Mouse (Mus musculus): ENCODE data around the gene Fdps. TPM values are rescaled to one million over a fixed set of nuclear protein-coding genes. Genes with fewer than 3 reads are reported as not detected.

The Fdps gene
- polyA plus RNA-seq, 1 experiment from 2014 or later, result 361 TPM

DNA sequence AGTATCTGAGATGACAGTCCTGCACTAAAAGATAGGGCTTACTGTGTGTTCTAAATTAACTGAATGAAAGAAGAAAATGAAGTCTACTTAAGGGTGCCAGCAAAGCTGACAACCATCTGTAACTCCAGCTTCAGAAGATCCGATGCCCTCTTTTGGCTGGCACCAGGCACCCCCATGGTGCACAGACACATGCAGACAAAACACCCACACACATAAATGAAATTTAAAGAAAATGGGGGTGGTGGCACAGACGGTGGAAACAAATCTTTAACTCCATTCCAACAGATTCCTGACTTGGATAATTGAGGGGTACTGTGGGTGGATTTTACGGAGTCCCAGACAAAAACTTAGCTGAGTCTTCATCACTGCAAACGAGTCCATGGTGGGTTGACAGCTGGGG is 30.1 kb upstream of the Fdps start:
- H3K27ac ChIP-seq (replicated peaks), result no peak overlapping the region
- peaks cover 21% of the 10 kb centered on the region for H3K27me3 ChIP-seq
- H3K4me1 ChIP-seq, result peaks cover 7% of the 10 kb centered on the region; the same call in 1 of the 2 replicates
- peak overlapping the region; percentile 56 for H3K4me2 ChIP-seq (replicated peaks)
- H3K4me3 ChIP-seq, result no peak overlapping the region
- ATAC-seq (ENCODE audit: low FRiP score, low read depth), result no peak
- no peaks in the 10 kb centered on the region for H3K36me3 ChIP-seq
- WGBS, result 54% methylated on average over 4 of the region's 4 CpGs
- no peak overlapping the region for H3K9ac ChIP-seq (replicated peaks)
- H3K9me3 ChIP-seq, result no peaks in the 10 kb centered on the region

DNA sequence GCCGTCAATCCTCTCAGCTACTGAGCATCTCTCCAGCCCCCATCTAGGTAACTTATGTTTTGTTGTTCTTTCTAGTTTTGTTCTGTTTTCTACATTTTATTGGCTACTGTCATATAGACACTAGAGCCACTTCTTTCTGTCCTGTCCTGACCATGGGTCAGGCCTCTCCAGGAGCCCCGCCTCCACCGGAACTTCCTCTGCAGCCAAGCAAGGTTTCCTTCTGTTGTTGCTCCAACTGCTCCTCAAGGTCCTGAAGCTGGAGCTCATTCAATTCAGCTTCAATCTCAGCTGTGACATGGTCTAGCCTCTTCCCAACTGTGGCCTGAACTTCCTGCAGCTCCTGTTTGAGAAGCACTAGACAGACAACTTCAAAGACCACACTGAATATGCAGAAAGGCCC is 28.1 kb upstream of the Fdps start:
- no peaks in the 10 kb centered on the region for H3K36me3 ChIP-seq
- H3K4me3 ChIP-seq, result no peak overlapping the region
- no peak overlapping the region for H3K4me2 ChIP-seq (replicated peaks)
- no peak for ATAC-seq (ENCODE audit: low FRiP score, low read depth)
- 90% methylated on average over 3 of the region's 3 CpGs for WGBS
- no peak overlapping the region for H3K27ac ChIP-seq (replicated peaks)
- H3K4me1 ChIP-seq, result peaks cover 7% of the 10 kb centered on the region; the same call in 1 of the 2 replicates
- no peak overlapping the region for H3K9ac ChIP-seq (replicated peaks)
- no peaks in the 10 kb centered on the region for H3K9me3 ChIP-seq
- peaks cover 15% of the 10 kb centered on the region for H3K27me3 ChIP-seq

DNA sequence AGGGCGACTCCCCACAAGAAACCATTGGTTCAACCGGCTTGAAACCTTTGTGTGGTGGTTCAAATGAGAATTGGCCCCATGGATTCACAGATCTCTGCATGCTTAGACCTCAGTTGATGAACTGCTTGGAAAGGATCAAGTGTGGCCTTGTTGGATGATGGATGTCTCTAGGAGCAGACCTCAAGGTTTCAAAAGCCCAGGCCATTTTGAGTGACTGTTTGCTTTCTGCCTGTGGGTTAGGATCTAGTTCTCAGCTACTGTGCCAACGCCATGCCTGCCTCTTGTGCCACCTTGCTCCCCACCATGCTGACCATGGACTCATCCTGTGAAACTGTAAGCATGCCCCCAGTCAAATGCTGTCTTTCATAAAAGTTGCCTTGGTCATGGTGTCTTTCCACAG is 24.2 kb upstream of the Fdps start:
- 89% methylated on average over 3 of the region's 3 CpGs for WGBS

DNA sequence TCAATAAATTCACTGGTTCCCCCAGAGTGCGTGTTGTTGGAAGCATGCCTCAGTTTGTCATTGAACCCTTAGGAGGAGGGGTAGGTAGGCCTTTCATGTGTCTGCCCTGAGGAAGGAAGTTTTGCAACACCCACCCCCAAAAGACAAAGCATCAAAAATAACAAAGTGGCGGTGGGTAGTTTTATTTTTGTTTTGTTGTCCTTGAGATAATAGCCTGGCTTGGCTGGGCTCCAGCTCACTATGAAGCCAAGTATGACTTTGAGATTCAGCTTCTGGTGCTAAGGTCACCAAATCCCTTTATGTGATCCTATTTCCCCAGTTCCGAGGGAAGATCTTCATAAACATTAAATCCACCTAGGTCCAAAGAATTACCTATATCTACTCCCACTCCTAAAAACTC is 22.5 kb upstream of the Fdps start:
- WGBS, result 84% methylated on average over 3 of the region's 3 CpGs
- no peak overlapping the region for H3K9ac ChIP-seq (replicated peaks)
- ATAC-seq (ENCODE audit: low FRiP score, low read depth), result no peak

More for the DNA sequence above, 24.2 kb upstream of the Fdps start:
- no peaks in the 10 kb centered on the region for H3K9me3 ChIP-seq
- H3K4me1 ChIP-seq, result no peaks in the 10 kb centered on the region
- ATAC-seq (ENCODE audit: low FRiP score, low read depth), result no peak
- H3K27me3 ChIP-seq, result no peaks in the 10 kb centered on the region
- no peak overlapping the region for H3K9ac ChIP-seq (replicated peaks)
- H3K36me3 ChIP-seq, result no peaks in the 10 kb centered on the region
- H3K4me3 ChIP-seq, result no peak overlapping the region
- H3K27ac ChIP-seq (replicated peaks), result no peak overlapping the region
- H3K4me2 ChIP-seq (replicated peaks), result no peak overlapping the region

DNA sequence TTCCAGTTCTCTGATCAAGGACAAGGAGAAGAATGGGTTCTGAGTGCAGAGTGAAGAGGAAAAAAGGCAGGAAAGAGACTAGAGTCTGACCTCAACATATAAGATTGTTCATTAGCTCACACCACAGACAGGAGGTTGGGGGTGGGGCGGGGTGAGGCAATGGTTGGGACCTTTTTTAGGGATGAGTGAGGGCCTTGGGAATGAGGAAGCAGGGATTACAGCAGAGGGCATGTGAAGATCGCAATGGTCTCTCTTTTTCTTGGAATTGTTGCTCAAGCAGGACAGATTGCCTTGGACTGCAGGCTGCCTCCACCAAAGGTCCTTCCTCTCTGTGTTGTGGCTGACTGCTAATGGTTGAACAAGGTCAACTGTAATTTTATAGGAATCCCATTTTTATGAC is 21.6 kb upstream of the Fdps start:
- no peak for ATAC-seq (ENCODE audit: low FRiP score, low read depth)
- no peak overlapping the region for H3K4me3 ChIP-seq
- H3K4me1 ChIP-seq, result no peaks in the 10 kb centered on the region
- no peak overlapping the region for H3K4me2 ChIP-seq (replicated peaks)
- H3K9me3 ChIP-seq, result no peaks in the 10 kb centered on the region
- H3K27me3 ChIP-seq, result no peaks in the 10 kb centered on the region
- H3K36me3 ChIP-seq, result no peaks in the 10 kb centered on the region
- H3K9ac ChIP-seq (replicated peaks), result no peak overlapping the region
- 82% methylated on average over 2 of the region's 2 CpGs for WGBS
- H3K27ac ChIP-seq (replicated peaks), result no peak overlapping the region

More for the DNA sequence above, 22.5 kb upstream of the Fdps start:
- H3K36me3 ChIP-seq, result no peaks in the 10 kb centered on the region
- H3K27ac ChIP-seq (replicated peaks), result no peak overlapping the region
- no peak overlapping the region for H3K4me3 ChIP-seq
- no peaks in the 10 kb centered on the region for H3K9me3 ChIP-seq
- H3K4me2 ChIP-seq (replicated peaks), result no peak overlapping the region
- H3K27me3 ChIP-seq, result no peaks in the 10 kb centered on the region
- H3K4me1 ChIP-seq, result no peaks in the 10 kb centered on the region

DNA sequence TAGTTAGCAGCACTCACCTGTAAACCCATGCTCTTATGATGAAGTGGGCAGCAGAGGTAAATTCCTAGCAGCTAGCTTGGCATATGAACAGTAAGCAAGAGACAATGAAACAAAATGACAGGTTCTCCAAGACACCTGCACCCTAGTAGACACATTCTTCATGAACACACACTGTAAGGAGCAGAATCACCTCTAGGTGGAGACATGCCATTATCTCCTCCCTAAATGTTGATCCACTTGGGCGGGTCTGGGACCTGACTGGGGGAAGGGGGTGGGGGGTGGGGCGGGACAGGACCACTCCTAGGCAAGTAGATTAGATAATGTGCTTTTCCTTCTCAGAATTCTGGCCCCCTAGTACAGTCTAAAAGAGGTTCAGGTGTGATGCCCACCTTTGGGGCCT is 13.8 kb upstream of the Fdps start:
- no peak for ATAC-seq (ENCODE audit: low FRiP score, low read depth)
- H3K27ac ChIP-seq (replicated peaks), result no peak overlapping the region
- H3K36me3 ChIP-seq, result no peaks in the 10 kb centered on the region
- H3K9ac ChIP-seq (replicated peaks), result no peak overlapping the region
- no peaks in the 10 kb centered on the region for H3K9me3 ChIP-seq
- H3K4me1 ChIP-seq, result no peaks in the 10 kb centered on the region
- H3K27me3 ChIP-seq, result no peaks in the 10 kb centered on the region
- 22% methylated on average over 2 of the region's 2 CpGs for WGBS
- no peak overlapping the region for H3K4me2 ChIP-seq (replicated peaks)
- H3K4me3 ChIP-seq, result no peak overlapping the region

DNA sequence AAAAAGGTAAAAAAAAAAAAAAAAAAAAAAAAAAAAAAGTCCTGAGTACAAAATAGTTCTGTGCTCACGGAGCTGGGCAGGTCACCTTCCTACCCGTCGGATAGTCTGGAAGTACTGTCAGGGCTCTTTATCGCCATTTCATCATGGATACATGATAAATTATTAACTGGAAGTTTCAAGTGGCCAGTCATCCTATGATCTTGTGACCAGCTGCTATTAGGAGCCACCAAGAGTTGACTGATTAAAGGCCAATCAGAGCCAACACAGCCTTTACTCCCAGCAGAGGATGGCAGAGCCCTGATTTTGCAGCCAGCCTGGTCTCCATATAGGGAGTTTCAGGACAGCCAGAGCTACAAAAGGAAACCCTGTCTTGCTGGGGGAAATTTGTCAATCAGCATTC is 11.3 kb upstream of the Fdps start:
- H3K27me3 ChIP-seq, result no peaks in the 10 kb centered on the region
- no peaks in the 10 kb centered on the region for H3K36me3 ChIP-seq
- H3K4me1 ChIP-seq, result no peaks in the 10 kb centered on the region
- no peak overlapping the region for H3K4me2 ChIP-seq (replicated peaks)
- no peak overlapping the region for H3K27ac ChIP-seq (replicated peaks)
- H3K4me3 ChIP-seq, result no peak overlapping the region
- no peak overlapping the region for H3K9ac ChIP-seq (replicated peaks)
- WGBS, result 94% methylated on average over 4 of the region's 4 CpGs
- H3K9me3 ChIP-seq, result no peaks in the 10 kb centered on the region
- ATAC-seq (ENCODE audit: low FRiP score, low read depth), result no peak

DNA sequence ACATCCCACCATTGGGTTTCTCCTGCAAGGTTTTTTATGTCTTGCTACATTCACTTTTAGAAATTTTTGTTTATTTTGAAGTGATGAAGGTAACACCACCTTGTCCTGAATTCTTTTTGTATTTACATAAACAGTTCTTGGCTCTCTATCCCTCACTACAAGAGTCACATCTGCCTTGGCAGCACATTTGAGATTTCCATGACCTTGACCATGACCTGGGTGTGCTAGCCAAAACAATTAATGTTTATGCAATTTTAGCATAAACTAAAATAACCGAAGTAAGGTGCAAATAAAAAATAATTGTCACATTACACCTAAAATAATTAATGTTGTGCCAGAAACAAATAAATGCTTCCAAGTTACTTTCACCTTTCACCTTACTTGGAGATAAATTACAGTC is 6.4 kb upstream of the Fdps start:
- ATAC-seq (ENCODE audit: low FRiP score, low read depth), result no peak
- Histone ChIP-seq H3K4me1 (no peaks in the 10 kb centered on the region), H3K4me3 (no peak overlapping the region), H3K9ac (replicated peaks) (no peak overlapping the region), H3K36me3 (no peaks in the 10 kb centered on the region), H3K27me3 (no peaks in the 10 kb centered on the region), H3K4me2 (replicated peaks) (no peak overlapping the region), H3K27ac (replicated peaks) (no peak overlapping the region), H3K9me3 (no peaks in the 10 kb centered on the region)
- WGBS, result 65% methylated on average over 1 of the region's 1 CpGs

DNA sequence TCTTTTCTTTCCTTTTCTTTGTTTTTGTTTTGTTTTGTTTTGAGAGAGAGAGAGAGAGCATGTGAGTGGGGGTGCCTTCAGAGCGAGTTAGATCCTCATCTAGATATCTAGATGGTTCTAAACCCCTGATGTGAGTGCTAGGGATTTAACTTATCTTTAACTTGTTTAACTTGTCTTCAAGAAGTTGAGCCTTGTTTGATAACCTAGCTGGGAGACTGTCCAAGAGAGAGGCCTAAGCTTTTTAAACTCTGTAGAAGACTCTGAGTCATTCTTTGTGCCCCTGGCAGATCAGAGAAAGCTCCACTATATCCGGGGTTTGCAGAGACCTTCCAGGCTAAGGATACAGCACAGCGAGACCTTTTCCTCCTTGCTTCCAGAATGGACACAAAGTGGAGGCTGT is 5.8 kb upstream of the Fdps start:
- Histone ChIP-seq H3K9ac (replicated peaks) (no peak overlapping the region), H3K27me3 (no peaks in the 10 kb centered on the region), H3K9me3 (no peaks in the 10 kb centered on the region), H3K4me2 (replicated peaks) (no peak overlapping the region), H3K27ac (replicated peaks) (no peak overlapping the region), H3K4me1 (peaks cover 2% of the 10 kb centered on the region; the same call in 1 of the 2 replicates), H3K36me3 (no peaks in the 10 kb centered on the region), H3K4me3 (no peak overlapping the region)
- no peak for ATAC-seq (ENCODE audit: low FRiP score, low read depth)
- 70% methylated on average over 3 of the region's 3 CpGs for whole genome bisulfite sequencing

DNA sequence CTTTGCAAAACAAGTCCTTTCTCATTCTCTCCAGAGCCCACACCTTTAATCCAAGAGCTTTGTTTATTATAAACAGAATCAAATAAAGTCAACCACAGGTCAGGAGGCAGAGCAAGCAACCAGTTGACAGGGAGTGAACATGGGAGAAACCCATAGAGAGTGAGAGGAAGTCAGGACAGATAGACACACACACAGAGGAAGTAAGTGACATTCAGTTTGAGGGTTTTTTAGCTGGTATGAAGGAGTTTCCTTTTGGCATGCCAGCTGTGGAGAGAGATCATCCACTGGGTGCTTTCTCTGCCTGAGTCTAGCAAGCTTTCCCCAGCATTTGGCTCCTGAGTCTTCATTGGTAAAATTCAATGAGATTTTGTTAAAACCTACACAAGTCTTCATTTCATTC is 5.1 kb upstream of the Fdps start:
- no peak overlapping the region for H3K4me2 ChIP-seq (replicated peaks)
- H3K4me3 ChIP-seq, result no peak overlapping the region
- H3K36me3 ChIP-seq, result no peaks in the 10 kb centered on the region
- H3K27me3 ChIP-seq, result no peaks in the 10 kb centered on the region
- no peaks in the 10 kb centered on the region for H3K9me3 ChIP-seq
- H3K27ac ChIP-seq (replicated peaks), result no peak overlapping the region
- ATAC-seq (ENCODE audit: low FRiP score, low read depth), result no peak
- no peak overlapping the region for H3K9ac ChIP-seq (replicated peaks)
- H3K4me1 ChIP-seq, result peaks cover 5% of the 10 kb centered on the region; the same call in 1 of the 2 replicates

DNA sequence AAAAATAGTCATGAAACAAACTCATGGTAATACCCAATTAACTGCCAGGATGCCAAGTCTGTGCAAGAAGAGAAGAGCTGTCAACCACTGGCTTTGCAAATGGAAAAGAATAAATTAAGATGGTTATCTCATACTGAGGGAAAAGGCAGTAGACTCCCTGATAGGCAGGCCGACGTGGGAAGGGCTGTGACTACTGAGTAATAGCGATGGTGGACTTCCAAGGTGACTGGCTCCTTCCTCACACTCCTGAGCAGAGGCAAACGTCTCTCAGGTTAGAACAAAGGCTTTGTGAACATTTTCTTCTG is 1.5 kb upstream of the Fdps start:
- ATAC-seq (ENCODE audit: low FRiP score, low read depth), result no peak
- H3K9ac ChIP-seq (replicated peaks), result no peak overlapping the region
- no peak overlapping the region for H3K4me2 ChIP-seq (replicated peaks)
- no peaks in the 10 kb centered on the region for H3K9me3 ChIP-seq
- H3K27ac ChIP-seq (replicated peaks), result no peak overlapping the region
- no peaks in the 10 kb centered on the region for H3K27me3 ChIP-seq
- H3K36me3 ChIP-seq, result peaks cover 13% of the 10 kb centered on the region
- H3K4me1 ChIP-seq, result peaks cover 27% of the 10 kb centered on the region
- WGBS, result 81% methylated on average over 4 of the region's 4 CpGs
- no peak overlapping the region for H3K4me3 ChIP-seq

DNA sequence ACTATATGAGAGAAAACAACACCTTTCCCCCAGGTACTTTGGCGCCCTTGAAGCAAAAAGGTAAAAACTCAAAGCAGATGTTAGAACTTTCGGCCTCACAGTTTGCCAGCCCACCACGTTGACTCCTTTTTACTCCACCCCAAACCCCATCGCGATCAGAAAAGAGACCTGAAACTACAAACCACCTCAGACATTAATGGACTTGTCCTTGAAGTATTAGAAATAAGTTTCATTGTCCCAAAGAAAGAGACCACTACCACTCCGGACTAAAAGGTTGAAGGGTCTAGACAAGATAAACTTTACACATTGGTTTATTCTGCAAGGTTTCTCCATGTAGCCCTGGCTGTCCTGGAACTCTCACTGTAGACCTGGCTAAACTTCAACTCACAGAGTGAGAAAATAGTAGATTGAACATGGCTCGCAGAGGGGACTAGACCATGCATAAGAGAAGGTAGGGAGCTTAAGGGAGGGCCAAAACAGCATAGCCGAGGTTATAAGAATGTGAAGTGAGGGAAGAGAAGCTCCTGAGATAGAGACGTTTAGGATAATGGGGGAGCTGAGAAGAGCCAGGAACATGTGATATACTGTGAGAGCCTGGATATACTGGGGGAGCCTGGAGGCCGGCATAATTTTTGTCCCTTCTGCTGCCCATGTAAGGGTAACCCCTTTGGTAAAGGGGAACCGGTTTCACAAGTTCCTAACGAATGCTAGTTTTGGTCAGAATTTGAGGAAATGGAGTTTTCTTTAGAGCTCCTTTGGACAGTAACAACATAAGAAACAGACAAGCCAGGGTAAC is 934 bp upstream of the Fdps start:
- ATAC-seq (ENCODE audit: low FRiP score, low read depth), result no peak
- peak overlapping the region; percentile 70 for H3K27ac ChIP-seq (replicated peaks)
- no peak overlapping the region for H3K9ac ChIP-seq (replicated peaks)
- no peaks in the 10 kb centered on the region for H3K9me3 ChIP-seq
- 69% methylated on average over 12 of the region's 12 CpGs for WGBS
- H3K27me3 ChIP-seq, result no peaks in the 10 kb centered on the region
- peaks cover 19% of the 10 kb centered on the region for H3K36me3 ChIP-seq
- H3K4me1 ChIP-seq, result peaks cover 27% of the 10 kb centered on the region
- H3K4me3 ChIP-seq, result peak overlapping the region; percentile 82
- peak overlapping the region; percentile 70 for H3K4me2 ChIP-seq (replicated peaks)

DNA sequence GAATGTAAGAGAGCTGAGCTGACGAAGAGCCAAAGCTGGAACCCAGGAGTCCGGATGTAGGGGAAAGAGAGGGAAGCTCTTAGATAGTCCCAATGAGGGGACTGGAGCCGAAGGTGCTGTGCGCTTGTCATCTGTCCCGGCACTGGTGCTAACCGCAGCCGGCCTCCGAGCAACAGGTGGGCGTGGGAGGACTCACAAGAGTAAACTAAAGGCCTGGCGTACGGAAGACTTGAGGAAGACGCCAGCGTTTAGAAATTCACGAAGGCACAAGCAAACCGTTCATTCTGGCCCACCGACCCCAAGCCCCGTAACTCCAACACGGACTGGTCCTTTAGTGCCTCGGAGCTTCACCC is 324 bp downstream of the Fdps start:
- 1% methylated on average over 19 of the region's 19 CpGs for WGBS
- ATAC-seq (ENCODE audit: low FRiP score, low read depth), result no peak
- Histone ChIP-seq H3K27ac (replicated peaks) (peak overlapping the region; percentile 73), H3K4me2 (replicated peaks) (peak overlapping the region; percentile 70), H3K36me3 (peaks cover 28% of the 10 kb centered on the region), H3K4me3 (peak overlapping the region; percentile 82), H3K4me1 (peaks cover 27% of the 10 kb centered on the region), H3K9ac (replicated peaks) (peak overlapping the region; percentile 74), H3K9me3 (no peaks in the 10 kb centered on the region), H3K27me3 (no peaks in the 10 kb centered on the region)
